Mouse (Mus musculus) midbrain, embryonic 12.5 days (tissue): ENCODE measurements around the gene 9430097D07Rik. TPM values are rescaled to one million over a fixed set of nuclear protein-coding genes. Genes with fewer than 3 reads are reported as not detected.
A peak's percentile ranks its signal among the peaks of the same experiment; 100 is the strongest.

Experiments used
- ATAC-seq: fragments of 200-750 bp; cut with Nextera tagmentation; 2 replicates; pipeline ENCODE4 v1.8.0; 2017; ENCODE audit warnings: low read depth, moderate TSS enrichment, moderate library complexity; ENCODE audit not compliant: low FRiP score
- H3K27ac ChIP-seq: fragments of 300-500 bp; sonication (generic); replicated peaks from 2 replicates; pipeline ENCODE4 v1.5.1; 2016; ENCODE audit warnings: mild to moderate bottlenecking
- H3K27me3 ChIP-seq: fragments of 300-500 bp; sonication (generic); 2 replicates; pipeline ENCODE4 v1.6.1; 2016; ENCODE audit warnings: mild to moderate bottlenecking
- H3K36me3 ChIP-seq: fragments of 300-500 bp; sonication (generic); 2 replicates; pipeline ENCODE4 v1.6.1; 2016
- H3K4me1 ChIP-seq: fragments of 300-500 bp; sonication (generic); 2 replicates; pipeline ENCODE4 v1.6.1; 2016
- H3K4me2 ChIP-seq: fragments of 300-500 bp; sonication (generic); replicated peaks from 2 replicates; pipeline ENCODE4 v1.6.1; 2016; ENCODE audit warnings: mild to moderate bottlenecking, moderate library complexity
- H3K4me3 ChIP-seq: fragments of 300-500 bp; sonication (generic); 2 replicates; pipeline ENCODE4 v1.5.1; 2016; ENCODE audit warnings: mild to moderate bottlenecking
- H3K9ac ChIP-seq: fragments of 300-500 bp; sonication (generic); replicated peaks from 2 replicates; pipeline ENCODE4 v1.6.1; 2016; ENCODE audit warnings: mild to moderate bottlenecking, moderate library complexity
- H3K9me3 ChIP-seq: fragments of 300-500 bp; sonication (generic); 2 replicates; pipeline ENCODE4 v1.6.1; 2016; ENCODE audit warnings: mild to moderate bottlenecking
- WGBS: fragments of 180-500 bp; shearing (Covaris S2); methylation state at CpG from one replicate; pipeline ENCODE4 v1.1.7; 2016; 5-methylcytosine and 5-hydroxymethylcytosine counted together
- polyA plus RNA-seq: library from polyadenylated mRNA; unstranded; fragments of >200 nt; fragmentation: Nextera tagmentation; extraction: Ambion mirVana; gene quantifications from 2 replicates; pipeline ENCODE4 v1.2.1, GENCODE M21; 2016

The 9430097D07Rik gene
- polyA plus RNA-seq, result 0.16 and 0.56 TPM in 2 replicates

- Histone ChIP-seq H3K36me3 (0 out of 2 replicates have a peak, but pooled peaks cover 7% of the 10 kb centered on the region), H3K27ac (no peak within 1 kb of the TSS), H3K9ac (peak within 1 kb of the TSS; percentile 61), H3K4me2 (peak within 1 kb of the TSS; percentile 100), H3K27me3 (peaks cover 44% of the 10 kb centered on the region), H3K4me3 (peak within 1 kb of the TSS; percentile 48), H3K9me3 (no peaks in the 10 kb centered on the region), H3K4me1 (peaks cover 26% of the 10 kb centered on the region)
- ATAC-seq, result peak; percentile 73
- WGBS, result 4% methylated on average over 28 of the region's 28 CpGs
Measured at GRCm38 (mm10) chr2:32575586-32576160, at the start of gene 9430097D07Rik. Gene 9430097D07Rik (minus strand): TSS chr2:32575684.

- Histone ChIP-seq H3K4me3 (no peak overlapping the region), H3K27me3 (no peaks in the 10 kb centered on the region), H3K27ac (no peak overlapping the region), H3K9me3 (no peaks in the 10 kb centered on the region), H3K9ac (no peak overlapping the region), H3K4me1 (peaks cover 57% of the 10 kb centered on the region), H3K4me2 (no peak overlapping the region), H3K36me3 (no peaks in the 10 kb centered on the region)
- no peak for ATAC-seq
- WGBS, result 73% methylated on average over 5 of the region's 5 CpGs
Measured at GRCm38 (mm10) chr2:32624111-32624748, 48.7 kb upstream of the 9430097D07Rik start.

- Histone ChIP-seq H3K4me3 (no peak within 1 kb of the TSS), H3K9me3 (no peaks in the 10 kb centered on the region), H3K4me2 (no peak within 1 kb of the TSS), H3K4me1 (peaks cover 48% of the 10 kb centered on the region), H3K27me3 (no peaks in the 10 kb centered on the region), H3K27ac (peak within 1 kb of the TSS; percentile 11; the same call in 1 of the 2 replicates), H3K9ac (no peak within 1 kb of the TSS), H3K36me3 (no peaks in the 10 kb centered on the region)
- no peak for ATAC-seq
- 57% methylated on average over 7 of the region's 7 CpGs for WGBS
Measured at GRCm38 (mm10) chr2:32621517-32621859, 46.0 kb upstream of the 9430097D07Rik start, which contains the start of gene Ak1. Gene Ak1 (plus strand): TSS chr2:32621758.

- no peak for ATAC-seq
- Histone ChIP-seq H3K27me3 (no peaks in the 10 kb centered on the region), H3K4me3 (no peak overlapping the region), H3K4me1 (peaks cover 42% of the 10 kb centered on the region), H3K9me3 (no peaks in the 10 kb centered on the region), H3K4me2 (no peak overlapping the region), H3K27ac (peak overlapping the region; percentile 11; the same call in 1 of the 2 replicates), H3K36me3 (no peaks in the 10 kb centered on the region), H3K9ac (no peak overlapping the region)
- WGBS, result 44% methylated on average over 4 of the region's 4 CpGs
Measured at GRCm38 (mm10) chr2:32620682-32621516, 45.4 kb upstream of the 9430097D07Rik start.

- WGBS, result 61% methylated on average over 9 of the region's 9 CpGs
Measured at GRCm38 (mm10) chr2:32618051-32618450, 42.6 kb upstream of the 9430097D07Rik start.

GRCm38 (mm10) chr2:32617601-32618000, 42.1 kb upstream of the 9430097D07Rik start:
- ATAC-seq, result no peak
- WGBS, result 91% methylated on average over 4 of the region's 4 CpGs

More at GRCm38 (mm10) chr2:32618051-32618450, 42.6 kb upstream of the 9430097D07Rik start:
- Histone ChIP-seq H3K4me3 (no peak overlapping the region), H3K4me2 (no peak overlapping the region), H3K4me1 (peaks cover 24% of the 10 kb centered on the region), H3K36me3 (peaks cover 6% of the 10 kb centered on the region; the same call in 1 of the 2 replicates), H3K9ac (no peak overlapping the region), H3K27ac (no peak overlapping the region), H3K9me3 (no peaks in the 10 kb centered on the region), H3K27me3 (no peaks in the 10 kb centered on the region)
- ATAC-seq, result no peak

GRCm38 (mm10) chr2:32617109-32617508, 41.6 kb upstream of the 9430097D07Rik start:
- no peak overlapping the region for H3K9ac ChIP-seq
- H3K27ac ChIP-seq, result no peak overlapping the region
- H3K4me1 ChIP-seq, result peaks cover 24% of the 10 kb centered on the region
- WGBS, result 97% methylated on average over 1 of the region's 1 CpGs
- no peak overlapping the region for H3K4me3 ChIP-seq
- peaks cover 6% of the 10 kb centered on the region; the same call in 1 of the 2 replicates for H3K36me3 ChIP-seq
- no peak for ATAC-seq
- H3K9me3 ChIP-seq, result no peaks in the 10 kb centered on the region
- no peak overlapping the region for H3K4me2 ChIP-seq
- H3K27me3 ChIP-seq, result no peaks in the 10 kb centered on the region

More at GRCm38 (mm10) chr2:32617601-32618000, 42.1 kb upstream of the 9430097D07Rik start:
- peaks cover 6% of the 10 kb centered on the region; the same call in 1 of the 2 replicates for H3K36me3 ChIP-seq
- no peak overlapping the region for H3K4me2 ChIP-seq
- H3K4me3 ChIP-seq, result no peak overlapping the region
- H3K9ac ChIP-seq, result no peak overlapping the region
- no peaks in the 10 kb centered on the region for H3K9me3 ChIP-seq
- H3K27me3 ChIP-seq, result no peaks in the 10 kb centered on the region
- H3K27ac ChIP-seq, result no peak overlapping the region
- H3K4me1 ChIP-seq, result peaks cover 24% of the 10 kb centered on the region

GRCm38 (mm10) chr2:32612274-32612673, 36.8 kb upstream of the 9430097D07Rik start:
- Histone ChIP-seq H3K27me3 (peaks cover 21% of the 10 kb centered on the region), H3K9me3 (no peaks in the 10 kb centered on the region), H3K9ac (no peak overlapping the region), H3K4me2 (no peak overlapping the region), H3K4me1 (peaks cover 22% of the 10 kb centered on the region), H3K27ac (no peak overlapping the region), H3K4me3 (no peak overlapping the region), H3K36me3 (peaks cover 6% of the 10 kb centered on the region; the same call in 1 of the 2 replicates)
- 67% methylated on average over 26 of the region's 26 CpGs for WGBS
- ATAC-seq, result no peak

- Histone ChIP-seq H3K4me1 (peaks cover 27% of the 10 kb centered on the region), H3K9me3 (no peaks in the 10 kb centered on the region), H3K27me3 (peaks cover 23% of the 10 kb centered on the region), H3K27ac (no peak overlapping the region), H3K4me2 (peak overlapping the region; percentile 53), H3K4me3 (peak overlapping the region; percentile 32), H3K36me3 (peaks cover 6% of the 10 kb centered on the region; the same call in 1 of the 2 replicates), H3K9ac (peak overlapping the region; percentile 34; the same call in 1 of the 2 replicates)
- 18% methylated on average over 23 of the region's 23 CpGs for WGBS
- ATAC-seq, result no peak
Measured at GRCm38 (mm10) chr2:32610610-32611229, 35.2 kb upstream of the 9430097D07Rik start.

GRCm38 (mm10) chr2:32608778-32609435, 33.4 kb upstream of the 9430097D07Rik start:
- H3K9ac ChIP-seq, result no peak overlapping the region; the same call in 1 of the 2 replicates
- H3K4me2 ChIP-seq, result peak overlapping the region; percentile 22
- H3K27ac ChIP-seq, result no peak overlapping the region
- peak overlapping the region; percentile 3; the same call in 1 of the 2 replicates for H3K4me3 ChIP-seq
- H3K27me3 ChIP-seq, result peaks cover 27% of the 10 kb centered on the region
- 40% methylated on average over 18 of the region's 18 CpGs for WGBS
- H3K9me3 ChIP-seq, result no peaks in the 10 kb centered on the region
- peaks cover 27% of the 10 kb centered on the region for H3K4me1 ChIP-seq
- no peak for ATAC-seq
- no peaks in the 10 kb centered on the region for H3K36me3 ChIP-seq
